33 mouse cellular contexts compared by ENCODE assay signal in the genomic region with DNA sequence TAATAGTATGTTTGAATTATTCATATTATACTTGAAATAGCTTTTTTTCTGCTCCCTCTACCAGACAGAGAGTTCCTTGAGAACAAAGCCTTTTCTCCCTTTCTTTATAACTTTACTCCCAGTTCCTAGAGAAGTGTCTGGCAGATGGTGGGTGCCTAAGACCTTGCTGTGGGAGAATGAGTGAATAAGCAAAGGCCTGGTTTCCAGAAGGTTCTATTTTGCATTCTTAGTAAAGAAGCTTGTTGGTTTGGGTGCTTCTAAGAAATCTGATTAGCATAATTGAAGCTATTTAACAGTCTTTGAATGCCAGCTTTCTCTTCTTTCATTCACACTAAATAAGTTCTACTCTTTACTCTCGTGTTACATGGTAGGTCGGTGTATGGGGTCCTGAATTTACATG.
DNase-seq lines count a peak whose midpoint lies in the region; ATAC-seq lines count a peak whose summit lies in the region.
"Had no signal": no experiment of that assay in that cellular context is flagged by ENCODE, and none has a peak within 500 bp of the region (broad histone marks: within the 10 kb centered on the region; RNA-seq: fewer than 3 reads in every experiment).

No protein-coding gene starts in this region.

- no peak overlapping the region for H3K4me2 ChIP-seq in forebrain, embryonic 13.5 days
- no peak overlapping the region for H3K4me2 ChIP-seq in forebrain, embryonic 11.5 days (ENCODE audit: low read depth, low read length, severe bottlenecking)
- no peak overlapping the region for H3K4me2 ChIP-seq in forebrain, embryonic 16.5 days (ENCODE audit: low read length)
- H3K4me2 ChIP-seq: embryonic facial prominence, embryonic 13.5 days; heart, embryonic 12.5 days; heart, embryonic 15.5 days; hindbrain, embryonic 13.5 days; intestine, embryonic 15.5 days had no signal

- no peaks in the 10 kb centered on the region for H3K27me3 ChIP-seq in forebrain, embryonic 13.5 days
- no peaks in the 10 kb centered on the region for H3K27me3 ChIP-seq in forebrain, embryonic 11.5 days (ENCODE audit: control insufficient read depth, insufficient read depth, low read length)
- no peaks in the 10 kb centered on the region for H3K27me3 ChIP-seq in forebrain, embryonic 16.5 days (replicated peaks; ENCODE audit: control insufficient read depth, insufficient read depth, low read length)
- H3K27me3 ChIP-seq: CH12.LX; embryonic facial prominence, embryonic 13.5 days; heart, embryonic 12.5 days; heart, embryonic 15.5 days; hindbrain, embryonic 13.5 days; intestine, embryonic 15.5 days; Patski had no signal

- no peak overlapping the region for H3K9ac ChIP-seq in forebrain, embryonic 13.5 days
- H3K9ac ChIP-seq in forebrain, embryonic 11.5 days (ENCODE audit: low read length): no peak overlapping the region
- H3K9ac ChIP-seq in forebrain, embryonic 16.5 days (replicated peaks; ENCODE audit: low read depth, low read length): no peak overlapping the region
- H3K9ac ChIP-seq: embryonic facial prominence, embryonic 13.5 days; heart, embryonic 12.5 days; heart, embryonic 15.5 days; hindbrain, embryonic 13.5 days; intestine, embryonic 15.5 days had no signal

- peaks cover 7% of the 10 kb centered on the region for H3K4me1 ChIP-seq in forebrain, embryonic 13.5 days
- 0 out of 2 replicates have a peak, but pooled peaks cover 3% of the 10 kb centered on the region for H3K4me1 ChIP-seq in forebrain, embryonic 11.5 days (replicated peaks; ENCODE audit: control insufficient read depth, insufficient read depth, low read length)
- H3K4me1 ChIP-seq in forebrain, embryonic 16.5 days (replicated peaks; ENCODE audit: control insufficient read depth, insufficient read depth, low read length): no peaks in the 10 kb centered on the region
- H3K4me1 ChIP-seq: embryonic facial prominence, embryonic 10.5 days; embryonic facial prominence, embryonic 13.5 days; heart, embryonic 12.5 days; heart, embryonic 15.5 days; hindbrain, embryonic 10.5 days; hindbrain, embryonic 13.5 days; intestine, embryonic 15.5 days had no signal

- DNase-seq in forebrain, embryonic 11.5 days (ENCODE audit: low spot score): no peak
- peak; percentile 4 for DNase-seq in brain, embryonic 18.5 days (ENCODE audit: low read depth, low spot score)
- DNase-seq in kidney, postnatal 4 days: no peak
- DNase-seq in right cerebral cortex, adult 2 months (ENCODE audit: low spot score in 2 of 2): no peak
- no peak for DNase-seq in cerebellum, adult 8-10 months
- DNase-seq: adrenal gland, adult 8-10 months; adrenal gland, postnatal 25 days; B cell, adult 2 months; cerebellum, adult 11 months; cerebellum, adult 2 months; cerebellum, postnatal 10 days; cerebellum, postnatal 36 days; embryo, embryonic 11 days; gastrocnemius, adult 2 months; gastrocnemius, postnatal 14 days; heart, adult 18-20 months; heart, postnatal 10 days; heart, postnatal 36 days; kidney, adult 11 months had no signal

- no peak overlapping the region for H3K27ac ChIP-seq in forebrain, embryonic 13.5 days
- H3K27ac ChIP-seq in forebrain, embryonic 11.5 days (ENCODE audit: low read depth, low read length): no peak overlapping the region
- H3K27ac ChIP-seq in forebrain, embryonic 16.5 days (ENCODE audit: low read length): no peak overlapping the region
- H3K27ac ChIP-seq: embryonic facial prominence, embryonic 10.5 days; embryonic facial prominence, embryonic 13.5 days; gastrocnemius, adult 2 months; heart, embryonic 15.5 days; hindbrain, embryonic 10.5 days; hindbrain, embryonic 13.5 days; intestine, embryonic 15.5 days had no signal

- no peaks in the 10 kb centered on the region for H3K9me3 ChIP-seq in forebrain, embryonic 13.5 days (replicated peaks)
- H3K9me3 ChIP-seq in forebrain, embryonic 11.5 days (ENCODE audit: control insufficient read depth, low read length): no peaks in the 10 kb centered on the region
- H3K9me3 ChIP-seq in forebrain, embryonic 16.5 days (ENCODE audit: control insufficient read depth, low read length): no peaks in the 10 kb centered on the region
- H3K9me3 ChIP-seq: embryonic facial prominence, embryonic 10.5 days; embryonic facial prominence, embryonic 13.5 days; G1E; heart, embryonic 12.5 days; heart, embryonic 15.5 days; hindbrain, embryonic 10.5 days; hindbrain, embryonic 13.5 days; intestine, embryonic 15.5 days had no signal

- 21% methylated on average over 2 of the region's 2 CpGs for WGBS in forebrain, embryonic 13.5 days
- WGBS in forebrain, embryonic 11.5 days: 42% methylated on average over 2 of the region's 2 CpGs
- 17% methylated on average over 2 of the region's 2 CpGs for WGBS in forebrain, embryonic 16.5 days

- no peaks in the 10 kb centered on the region for H3K36me3 ChIP-seq in forebrain, embryonic 13.5 days (ENCODE audit: poor library complexity, severe bottlenecking)
- H3K36me3 ChIP-seq in forebrain, embryonic 11.5 days (ENCODE audit: control insufficient read depth, insufficient read depth, low read length): no peaks in the 10 kb centered on the region
- H3K36me3 ChIP-seq in forebrain, embryonic 16.5 days (ENCODE audit: control insufficient read depth, insufficient read depth): no peaks in the 10 kb centered on the region
- H3K36me3 ChIP-seq: embryonic facial prominence, embryonic 10.5 days; embryonic facial prominence, embryonic 13.5 days; G1E; heart, embryonic 12.5 days; heart, embryonic 15.5 days; hindbrain, embryonic 10.5 days; hindbrain, embryonic 13.5 days; intestine, embryonic 15.5 days had no signal

- peak; percentile 55 for ATAC-seq in forebrain, embryonic 13.5 days
- ATAC-seq in forebrain, embryonic 11.5 days (replicated peaks; ENCODE audit: low FRiP score): no peak
- peak; percentile 61 for ATAC-seq in forebrain, embryonic 16.5 days
- ATAC-seq: hindbrain, embryonic 16.5 days; intestine, embryonic 15.5 days; Patski had no signal

- no peak overlapping the region for H3K4me3 ChIP-seq in forebrain, embryonic 13.5 days
- H3K4me3 ChIP-seq in forebrain, embryonic 11.5 days (ENCODE audit: low read depth, low read length): no peak overlapping the region
- no peak overlapping the region for H3K4me3 ChIP-seq in forebrain, embryonic 16.5 days (replicated peaks; ENCODE audit: low read length)
- H3K4me3 ChIP-seq: embryonic facial prominence, embryonic 10.5 days; embryonic facial prominence, embryonic 13.5 days; erythroblast, embryonic 14.5 days; gastrocnemius, adult 2 months; heart, embryonic 12.5 days; heart, embryonic 15.5 days; hindbrain, embryonic 10.5 days; hindbrain, embryonic 13.5 days; intestine, embryonic 15.5 days had no signal
